Mouse (Mus musculus) cortical plate, adult 2 months (tissue): ENCODE measurements around the gene Dusp5. TPM values are rescaled to one million over a fixed set of nuclear protein-coding genes. Genes with fewer than 3 reads are reported as not detected.

Source experiments
- H3K27ac ChIP-seq: fragments of 200-500 bp; 2 replicates; pipeline ENCODE4 v1.5.1; 2012; ENCODE audit warnings: low read length, control low read depth, inconsistent platforms; ENCODE audit not compliant: insufficient read depth
- H3K4me1 ChIP-seq: fragments of 200-500 bp; 2 replicates; pipeline ENCODE4 v1.6.1; 2011; ENCODE audit warnings: low read length; ENCODE audit not compliant: control insufficient read depth, insufficient read depth
- H3K4me3 ChIP-seq: fragments of 200-500 bp; 2 replicates; pipeline ENCODE4 v1.5.1; 2011; ENCODE audit warnings: mild to moderate bottlenecking, low read length, control low read depth; ENCODE audit not compliant: insufficient read depth
- CTCF ChIP-seq: fragments of 200-500 bp; IDR thresholded peaks from 2 replicates; pipeline ENCODE4 v1.5.1; 2011; ENCODE audit warnings: mild to moderate bottlenecking, control low read depth, low read length; ENCODE audit not compliant: insufficient read depth; ENCODE audit errors: extremely low read depth
- POLR2A ChIP-seq: fragments of 200-500 bp; IDR thresholded peaks from 2 replicates; pipeline ENCODE4 v1.6.1; 2011; ENCODE audit warnings: mild to moderate bottlenecking, low read length, control low read depth; ENCODE audit not compliant: insufficient read depth; ENCODE audit errors: extremely low read depth
- polyA plus RNA-seq: library from polyadenylated mRNA; depleted of rRNA; stranded (reverse); fragments of >200 nt; gene quantifications from 2 replicates; pipeline ENCODE4 v1.2.3, GENCODE M21; 2012

Gene Dusp5
- polyA plus RNA-seq, 1 experiment: 11.8 TPM

DNA sequence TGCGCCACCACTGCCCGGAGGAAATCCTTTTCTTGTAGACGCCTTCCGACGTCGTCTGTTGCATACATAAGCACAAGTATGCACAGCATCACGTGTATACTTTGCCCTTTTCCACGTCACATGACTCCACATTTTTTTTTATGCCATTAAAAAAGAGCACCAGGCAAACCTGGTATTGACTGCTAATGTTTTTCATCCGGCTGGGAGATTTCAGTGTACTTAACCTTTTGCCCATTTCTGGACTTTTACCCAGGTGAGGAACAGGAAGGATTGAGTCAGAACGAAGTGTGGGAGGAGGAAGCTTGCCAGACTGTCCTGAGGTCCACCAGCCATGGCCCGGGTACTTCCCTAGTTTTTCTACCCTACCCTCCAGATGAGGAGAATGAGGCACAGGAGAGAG is 25.5 kb downstream of the Dusp5 start:
- peaks cover 1% of the 10 kb centered on the region; the same call in 1 of the 2 replicates for H3K4me1 ChIP-seq
- no peak overlapping the region for H3K4me3 ChIP-seq
- no peak overlapping the region for H3K27ac ChIP-seq
- TF ChIP-seq POLR2A (no peak), CTCF (no peak)

DNA sequence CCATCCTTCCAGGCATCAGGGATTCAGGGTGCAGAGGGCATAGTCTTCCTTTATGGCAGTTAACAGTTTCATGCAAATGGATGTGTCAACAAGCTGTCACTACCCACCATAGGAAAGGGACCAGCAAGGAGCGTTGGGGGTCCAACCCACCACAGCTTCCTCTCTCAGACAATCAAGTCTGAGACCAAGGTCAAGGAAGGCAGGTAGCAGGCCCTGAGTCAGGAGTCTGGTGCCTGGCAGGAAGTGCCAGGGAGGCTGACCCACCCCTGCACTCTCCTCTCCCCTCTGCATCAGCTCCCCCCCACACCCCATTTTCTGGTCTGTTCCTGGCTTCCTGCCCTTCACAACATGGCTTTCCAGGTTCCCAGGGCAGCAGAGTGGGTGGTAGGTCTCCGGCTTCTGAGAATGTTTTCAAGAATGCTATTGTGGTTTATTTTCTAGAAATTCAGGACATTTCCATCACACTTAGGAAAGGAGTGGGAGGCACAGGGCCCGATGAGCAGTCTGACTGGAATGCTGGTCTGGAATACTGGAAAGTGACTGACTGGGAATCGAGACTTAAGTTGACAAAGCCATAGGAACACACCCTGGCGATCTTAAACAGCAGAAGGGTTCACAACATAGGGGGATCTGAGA is 26.2 kb downstream of the Dusp5 start:
- TF ChIP-seq CTCF (no peak), POLR2A (no peak)
- no peak overlapping the region for H3K4me3 ChIP-seq
- H3K4me1 ChIP-seq: peaks cover 1% of the 10 kb centered on the region; the same call in 1 of the 2 replicates
- H3K27ac ChIP-seq: no peak overlapping the region

DNA sequence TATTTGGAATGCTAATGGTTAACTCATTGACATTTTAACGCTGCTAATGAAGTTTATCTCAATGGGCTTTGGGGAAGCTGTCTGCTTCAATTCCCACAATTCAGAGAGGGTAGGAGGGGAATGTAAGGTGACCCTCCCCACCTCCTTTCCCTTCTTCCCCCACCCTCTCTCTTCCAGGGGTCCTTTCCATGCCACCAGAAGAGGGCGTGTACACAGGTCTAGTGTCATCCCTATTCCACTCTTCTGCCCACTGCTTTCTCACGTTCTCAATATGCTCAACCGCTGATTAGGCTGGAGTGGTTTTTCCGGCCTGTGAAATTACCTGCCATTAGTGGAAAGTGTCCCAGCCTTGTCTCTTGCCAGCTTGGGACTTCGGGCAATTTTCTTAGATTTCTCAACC is 27.9 kb downstream of the Dusp5 start:
- H3K4me3 ChIP-seq: no peak overlapping the region
- TF ChIP-seq POLR2A (no peak), CTCF (no peak)
- no peak overlapping the region for H3K27ac ChIP-seq
- peaks cover 1% of the 10 kb centered on the region; the same call in 1 of the 2 replicates for H3K4me1 ChIP-seq

DNA sequence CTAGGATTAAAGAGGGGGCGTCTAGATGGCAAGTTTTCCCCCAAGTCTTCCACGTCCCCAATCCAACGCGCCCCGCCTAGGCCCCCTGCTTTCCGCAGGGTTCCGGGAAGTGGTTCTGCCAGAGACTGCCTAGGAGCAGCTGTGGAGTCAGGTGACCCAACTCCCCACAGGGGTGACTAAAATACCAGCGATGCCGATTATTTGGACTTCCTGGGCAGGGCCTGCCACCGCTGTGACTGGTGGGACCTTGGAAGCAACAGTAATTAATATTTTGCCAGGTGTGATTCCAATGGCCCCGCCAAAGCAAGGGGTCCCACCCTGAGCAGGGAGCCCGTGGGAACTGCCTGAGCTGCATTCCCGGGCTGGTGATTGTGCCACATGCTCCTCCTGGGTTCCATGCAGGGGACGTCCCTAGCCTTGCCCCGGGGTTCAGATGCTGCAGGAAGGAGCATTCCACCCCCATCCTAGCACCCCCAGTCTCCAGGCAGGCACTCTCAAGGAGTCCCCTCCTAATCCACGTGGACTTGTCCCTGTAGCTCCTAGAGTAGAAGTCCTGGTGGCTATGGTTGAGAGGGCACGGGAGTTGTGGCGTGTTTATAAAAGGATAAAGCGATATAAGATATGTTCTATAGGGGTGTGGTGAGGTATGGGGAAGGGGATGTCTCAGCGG is 28.5 kb downstream of the Dusp5 start:
- Histone ChIP-seq H3K27ac (no peak overlapping the region), H3K4me3 (no peak overlapping the region)
- TF ChIP-seq POLR2A (no peak), CTCF (no peak)

DNA sequence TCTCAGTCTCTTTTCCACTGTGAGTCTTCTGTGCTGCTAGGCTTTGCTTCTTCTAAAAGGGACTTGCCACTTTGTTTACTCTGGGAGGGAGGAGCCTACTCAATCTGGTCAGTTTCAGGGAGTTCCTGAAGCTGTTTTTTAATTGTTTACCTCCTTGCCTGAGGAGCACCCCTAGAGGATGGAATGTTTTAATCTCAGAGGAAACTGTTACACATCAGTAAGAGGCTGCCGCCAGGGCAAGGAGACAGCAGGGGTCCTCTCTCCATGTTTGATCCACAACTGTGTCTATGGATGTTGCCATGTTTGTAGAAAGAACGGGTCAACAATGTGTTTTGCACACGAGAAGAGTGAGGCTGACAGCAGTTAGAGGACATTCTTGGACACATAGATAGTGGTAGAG is 31.5 kb downstream of the Dusp5 start:
- Histone ChIP-seq H3K27ac (no peak overlapping the region), H3K4me1 (no peaks in the 10 kb centered on the region), H3K4me3 (no peak overlapping the region)
- TF ChIP-seq POLR2A (no peak), CTCF (no peak)

More for the DNA sequence above, 28.5 kb downstream of the Dusp5 start:
- peaks cover under 1% of the 10 kb centered on the region; the same call in 1 of the 2 replicates for H3K4me1 ChIP-seq

DNA sequence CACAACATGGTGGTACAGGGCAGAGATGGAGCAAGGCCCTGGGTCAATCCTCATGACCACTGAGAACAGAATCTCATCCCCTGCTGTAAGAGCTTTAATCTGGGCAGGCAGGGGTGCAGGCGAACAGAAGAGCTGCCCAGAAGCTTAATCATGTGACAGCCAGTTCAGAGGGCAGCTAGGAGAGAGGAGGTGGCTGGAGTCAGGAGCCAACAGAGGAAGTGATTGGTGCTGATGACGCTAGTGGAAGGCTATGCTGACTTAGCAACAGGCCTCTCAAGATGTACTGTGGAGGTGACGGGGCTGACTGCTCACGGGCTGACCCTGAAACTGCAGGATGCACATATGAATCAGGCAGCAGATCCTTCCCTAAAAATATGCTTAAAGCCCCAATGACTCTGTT is 35.3 kb downstream of the Dusp5 start:
- Histone ChIP-seq H3K27ac (no peak overlapping the region), H3K4me1 (no peaks in the 10 kb centered on the region), H3K4me3 (no peak overlapping the region)
- no peak for TF ChIP-seq POLR2A
- no peak for TF ChIP-seq CTCF

DNA sequence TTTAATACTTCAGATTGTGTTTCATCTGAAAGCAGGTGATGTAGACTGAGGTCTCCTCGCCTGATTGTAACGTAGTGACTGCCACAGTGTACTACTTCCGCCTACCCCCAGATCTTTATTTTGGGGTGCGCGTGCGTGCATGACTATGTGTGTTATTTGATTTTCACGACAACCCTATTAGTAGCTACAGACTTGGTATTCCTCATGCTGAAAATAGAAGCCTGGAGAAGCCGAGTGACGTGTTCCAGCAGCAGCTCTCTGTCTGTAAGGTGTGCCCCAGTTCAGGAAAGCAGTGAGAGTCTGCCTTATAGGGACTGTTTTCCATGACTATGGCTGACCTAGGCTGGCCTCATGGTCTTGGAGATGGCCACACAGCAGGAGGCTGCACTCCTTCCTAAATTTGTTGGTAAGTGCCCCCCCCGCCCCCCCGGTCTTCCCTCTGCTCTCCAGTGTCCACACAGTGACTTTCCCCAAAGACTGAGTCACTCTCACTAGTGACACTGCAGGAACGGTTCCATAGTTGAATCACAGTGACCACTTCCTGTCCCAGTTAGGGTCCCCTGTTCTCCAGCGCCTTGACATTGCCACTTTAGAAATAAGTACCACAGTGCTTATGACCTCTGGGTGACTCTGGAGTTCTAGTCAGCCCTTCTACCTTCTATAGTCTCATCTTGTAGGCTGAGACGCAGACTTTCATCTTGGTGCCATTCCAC is 36.8 kb downstream of the Dusp5 start:
- H3K27ac ChIP-seq: no peak overlapping the region
- H3K4me1 ChIP-seq: no peaks in the 10 kb centered on the region
- no peak overlapping the region for H3K4me3 ChIP-seq
- no peak for TF ChIP-seq POLR2A
- TF ChIP-seq CTCF: no peak

DNA sequence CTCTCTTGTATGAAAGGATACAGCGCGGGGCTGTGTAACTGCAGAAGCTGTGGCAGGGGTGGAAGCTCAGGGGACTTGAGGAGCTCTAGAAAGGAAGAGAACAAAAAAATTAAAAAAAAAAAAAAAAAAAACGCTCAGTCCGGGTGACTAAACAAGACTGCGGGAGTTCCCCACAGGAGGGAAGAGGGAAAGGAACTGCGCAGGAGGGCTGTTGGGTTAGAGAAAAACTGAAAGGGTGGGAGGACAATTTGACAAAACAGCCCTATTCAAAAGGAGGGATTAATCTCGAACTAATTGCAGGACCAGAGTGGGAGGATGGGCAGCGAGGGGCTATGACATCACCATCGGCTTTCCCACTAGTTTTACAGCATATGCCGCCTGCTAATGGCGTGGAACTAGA is 39.0 kb downstream of the Dusp5 start:
- Histone ChIP-seq H3K4me3 (no peak overlapping the region), H3K27ac (no peak overlapping the region), H3K4me1 (no peaks in the 10 kb centered on the region)
- TF ChIP-seq CTCF (no peak), POLR2A (no peak)

DNA sequence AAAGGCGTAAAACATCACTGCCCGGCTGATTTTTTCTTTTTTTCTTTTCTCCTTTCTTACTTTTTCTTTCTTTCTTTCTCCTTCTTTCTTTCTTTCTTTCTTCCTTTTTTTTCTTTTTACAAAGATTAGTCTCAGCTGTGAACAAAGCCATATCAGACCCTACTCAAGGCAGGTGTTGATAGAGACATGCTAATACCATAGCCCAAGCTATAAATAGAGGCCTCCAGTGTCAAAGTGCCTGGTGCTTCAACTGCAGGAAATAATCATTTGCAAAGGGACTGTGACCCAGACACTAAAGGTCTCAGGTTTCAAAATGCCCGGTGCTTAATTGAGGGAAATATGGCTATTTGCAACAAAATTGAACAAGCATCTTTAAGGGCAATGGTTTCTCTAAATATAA is 39.6 kb downstream of the Dusp5 start:
- H3K4me3 ChIP-seq: no peak overlapping the region
- no peak overlapping the region for H3K27ac ChIP-seq
- no peak for TF ChIP-seq POLR2A
- no peak for TF ChIP-seq CTCF
- H3K4me1 ChIP-seq: no peaks in the 10 kb centered on the region

DNA sequence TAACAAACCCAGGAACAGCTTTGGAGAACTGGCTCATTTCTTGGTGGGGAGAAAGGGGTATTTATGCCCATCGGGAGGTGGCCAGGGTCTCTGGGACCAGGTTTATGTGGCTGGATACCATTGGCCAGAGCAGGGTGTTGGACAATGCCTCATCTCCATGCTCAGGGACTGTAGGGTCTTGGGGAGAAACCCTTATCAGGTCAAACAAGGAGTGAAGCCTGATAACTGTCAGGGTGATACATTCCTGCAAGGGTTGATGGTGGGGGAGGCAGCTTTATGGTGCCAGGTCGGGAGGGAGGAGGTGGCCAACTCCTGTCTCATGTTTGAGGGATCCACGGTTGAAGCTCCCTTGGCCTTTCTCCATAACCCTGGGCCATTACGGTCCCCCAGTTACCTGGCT is 42.1 kb downstream of the Dusp5 start:
- Histone ChIP-seq H3K27ac (no peak overlapping the region), H3K4me3 (no peak overlapping the region), H3K4me1 (no peaks in the 10 kb centered on the region)
- TF ChIP-seq POLR2A (no peak), CTCF (no peak)
